Mouse (Mus musculus): ENCODE measurements around the gene Olfr1262. TPM values are rescaled to one million over a fixed set of nuclear protein-coding genes. Genes with fewer than 3 reads are reported as not detected.

Gene Olfr1262
- not detected in 2 replicates for polyA plus RNA-seq (2015; fragmentation: Nextera tagmentation; extraction: Ambion mirVana)

DNA sequence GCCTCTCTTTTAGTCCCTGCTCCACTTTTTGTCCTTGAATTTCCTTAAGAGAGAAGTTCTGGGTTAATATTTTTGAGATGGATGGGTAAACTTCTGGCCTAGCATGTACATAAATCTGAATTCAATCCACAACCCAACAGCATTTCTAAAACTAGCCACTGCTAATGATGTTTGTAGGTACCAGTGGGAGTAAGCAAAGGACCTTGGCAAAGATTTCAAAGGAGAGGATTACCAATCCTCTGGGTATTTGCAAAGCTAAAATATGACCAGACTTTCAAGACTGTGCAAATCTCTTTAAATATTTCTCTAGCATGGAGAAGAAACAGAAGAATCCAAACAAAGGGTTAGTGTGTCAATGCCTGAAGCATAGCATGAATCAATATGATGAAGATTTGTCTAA is at the start of gene Olfr1262:
Gene Olfr1262, plus strand, starts transcription at position 301 of the 400 bp plus-strand sequence.
- Histone ChIP-seq H3K4me2 (ENCODE audit: low read depth, low read length) (no peak within 1 kb of the TSS), H3K9me3 (replicated peaks; ENCODE audit: control insufficient read depth, low read length) (no peaks in the 10 kb centered on the region), H3K36me3 (ENCODE audit: control insufficient read depth, insufficient read depth) (no peaks in the 10 kb centered on the region), H3K4me1 (ENCODE audit: control insufficient read depth, low read depth, low read length) (no peaks in the 10 kb centered on the region), H3K27ac (ENCODE audit: low read length) (no peak within 1 kb of the TSS), H3K9ac (ENCODE audit: low read depth, low read length) (no peak within 1 kb of the TSS), H3K4me3 (ENCODE audit: low read depth, low read length) (no peak within 1 kb of the TSS), H3K27me3 (ENCODE audit: control insufficient read depth, insufficient read depth, low read depth, low read length) (no peaks in the 10 kb centered on the region)
- ATAC-seq (ENCODE audit: low read depth) = no peak

DNA sequence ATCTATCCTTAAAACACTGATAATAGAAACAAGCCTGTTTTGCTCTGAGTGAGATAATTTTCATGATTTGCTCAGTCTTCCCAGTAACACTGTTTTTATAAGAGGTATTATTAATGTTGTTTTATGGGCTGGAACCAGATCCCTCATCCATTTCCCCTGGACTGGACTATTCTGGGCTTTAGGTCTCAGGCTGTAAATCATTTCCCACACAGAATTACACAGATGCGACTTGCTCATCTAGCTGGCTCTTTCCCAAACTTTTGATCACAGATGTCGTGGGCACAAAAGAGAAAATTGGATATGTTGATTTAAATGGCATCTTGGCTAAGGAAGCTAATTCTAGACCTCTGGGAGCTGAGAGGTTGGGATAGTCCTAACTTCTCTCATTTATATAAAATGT is 25.8 kb upstream of the Olfr1262 start, which contains the start of gene Olfr1260:
Gene Olfr1260, plus strand, starts transcription at position 157 of the 400 bp plus-strand sequence.
- H3K36me3 ChIP-seq (ENCODE audit: control insufficient read depth, insufficient read depth) = no peaks in the 10 kb centered on the region
- no peaks in the 10 kb centered on the region for H3K9me3 ChIP-seq (replicated peaks; ENCODE audit: control insufficient read depth, low read length)
- H3K9ac ChIP-seq (ENCODE audit: low read depth, low read length) = no peak within 1 kb of the TSS
- H3K4me3 ChIP-seq (ENCODE audit: low read depth, low read length) = no peak within 1 kb of the TSS
- H3K4me2 ChIP-seq (ENCODE audit: low read depth, low read length) = no peak within 1 kb of the TSS
- 45% methylated on average over 2 of the region's 2 CpGs for WGBS (ENCODE audit: insufficient replicate concordance)
- ATAC-seq (ENCODE audit: low read depth) = no peak
- H3K4me1 ChIP-seq (ENCODE audit: control insufficient read depth, low read depth, low read length) = no peaks in the 10 kb centered on the region
- no peaks in the 10 kb centered on the region for H3K27me3 ChIP-seq (ENCODE audit: control insufficient read depth, insufficient read depth, low read depth, low read length)
- H3K27ac ChIP-seq (ENCODE audit: low read length) = no peak within 1 kb of the TSS

DNA sequence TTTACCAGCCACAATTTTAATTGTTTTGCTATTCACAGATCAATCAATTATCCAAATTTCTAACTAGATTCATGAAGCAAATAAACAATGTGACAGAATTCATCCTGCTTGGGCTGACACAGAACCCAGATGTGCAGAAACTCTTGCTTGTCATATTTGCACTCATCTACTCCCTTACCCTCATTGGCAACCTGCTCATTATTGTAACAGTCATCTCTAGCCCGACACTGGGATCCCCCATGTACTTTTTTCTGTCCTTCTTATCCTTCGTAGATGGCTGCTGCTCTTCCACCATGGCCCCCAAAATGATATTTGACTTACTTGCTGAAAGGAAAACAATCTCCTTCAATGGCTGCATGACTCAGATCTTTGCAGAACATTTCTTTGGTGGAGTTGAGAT is 22.2 kb upstream of the Olfr1262 start:
- Histone ChIP-seq H3K27ac (ENCODE audit: low read length) (no peak overlapping the region), H3K4me2 (ENCODE audit: low read depth, low read length) (no peak overlapping the region), H3K27me3 (ENCODE audit: control insufficient read depth, insufficient read depth, low read depth, low read length) (no peaks in the 10 kb centered on the region), H3K9ac (ENCODE audit: low read depth, low read length) (no peak overlapping the region), H3K36me3 (ENCODE audit: control insufficient read depth, insufficient read depth) (no peaks in the 10 kb centered on the region), H3K4me3 (ENCODE audit: low read depth, low read length) (no peak overlapping the region), H3K9me3 (replicated peaks; ENCODE audit: control insufficient read depth, low read length) (no peaks in the 10 kb centered on the region), H3K4me1 (ENCODE audit: control insufficient read depth, low read depth, low read length) (no peaks in the 10 kb centered on the region)
- 45% methylated on average over 2 of the region's 2 CpGs for WGBS (ENCODE audit: insufficient replicate concordance)
- ATAC-seq (ENCODE audit: low read depth) = no peak

DNA sequence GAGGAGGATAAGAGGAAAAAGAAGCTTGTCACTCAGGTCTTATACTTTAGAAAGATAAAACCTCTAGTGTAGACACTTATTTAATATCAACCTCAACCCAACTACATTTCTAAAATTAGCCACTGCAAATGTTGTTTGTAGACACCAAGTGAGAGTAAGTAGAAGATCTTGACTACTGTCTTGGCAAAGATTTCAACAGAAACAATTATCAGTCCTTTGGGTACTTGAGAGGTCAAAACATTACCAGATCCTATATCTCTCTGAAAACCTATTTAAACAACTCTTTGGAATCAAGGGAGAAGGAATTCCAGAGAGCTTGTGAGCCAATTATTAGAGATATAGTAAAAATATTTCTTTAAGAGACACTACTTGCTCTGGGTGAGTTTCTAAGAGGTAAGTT is 9.0 kb upstream of the Olfr1262 start, which contains the start of gene Olfr1261:
Gene Olfr1261, plus strand, starts transcription at position 301 of the 400 bp plus-strand sequence.
- H3K4me1 ChIP-seq (ENCODE audit: control insufficient read depth, low read depth, low read length) = no peaks in the 10 kb centered on the region
- no peak within 1 kb of the TSS for H3K4me3 ChIP-seq (ENCODE audit: low read depth, low read length)
- no peaks in the 10 kb centered on the region; the same call in 1 of the 2 replicates for H3K9me3 ChIP-seq (replicated peaks; ENCODE audit: control insufficient read depth, low read length)
- no peaks in the 10 kb centered on the region for H3K36me3 ChIP-seq (ENCODE audit: control insufficient read depth, insufficient read depth)
- no peak within 1 kb of the TSS for H3K4me2 ChIP-seq (ENCODE audit: low read depth, low read length)
- no peak for ATAC-seq (ENCODE audit: low read depth)
- no peaks in the 10 kb centered on the region for H3K27me3 ChIP-seq (ENCODE audit: control insufficient read depth, insufficient read depth, low read depth, low read length)
- H3K9ac ChIP-seq (ENCODE audit: low read depth, low read length) = no peak within 1 kb of the TSS
- H3K27ac ChIP-seq (ENCODE audit: low read length) = no peak within 1 kb of the TSS

DNA sequence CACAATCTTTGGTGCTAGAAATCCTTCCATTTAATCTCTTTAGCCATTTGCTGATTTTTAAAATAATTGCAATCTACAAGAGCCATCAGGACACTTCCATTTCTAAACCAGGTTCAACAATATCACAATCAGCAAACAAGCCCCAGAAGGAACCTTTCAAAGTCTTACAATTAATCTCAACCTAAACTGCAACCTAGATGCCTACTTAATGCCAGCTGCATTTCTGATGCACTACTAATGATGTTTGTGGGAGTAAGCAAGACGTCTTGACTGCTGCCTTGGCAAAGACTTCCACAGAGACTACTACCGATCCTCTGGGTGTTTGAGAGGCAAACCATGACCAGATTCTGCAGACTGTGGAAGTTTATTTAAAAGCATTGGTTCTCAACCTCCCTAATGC is 11.9 kb downstream of the Olfr1262 start, which contains the start of gene Olfr1263:
Gene Olfr1263, plus strand, starts transcription at position 301 of the 400 bp plus-strand sequence.
- ATAC-seq (ENCODE audit: low read depth) = no peak
- Histone ChIP-seq H3K9me3 (replicated peaks; ENCODE audit: control insufficient read depth, low read length) (no peaks in the 10 kb centered on the region), H3K27me3 (ENCODE audit: control insufficient read depth, insufficient read depth, low read depth, low read length) (no peaks in the 10 kb centered on the region), H3K9ac (ENCODE audit: low read depth, low read length) (no peak within 1 kb of the TSS), H3K36me3 (ENCODE audit: control insufficient read depth, insufficient read depth) (no peaks in the 10 kb centered on the region), H3K4me2 (ENCODE audit: low read depth, low read length) (no peak within 1 kb of the TSS), H3K27ac (ENCODE audit: low read length) (no peak within 1 kb of the TSS), H3K4me3 (ENCODE audit: low read depth, low read length) (no peak within 1 kb of the TSS), H3K4me1 (ENCODE audit: control insufficient read depth, low read depth, low read length) (no peaks in the 10 kb centered on the region)
- WGBS (ENCODE audit: insufficient replicate concordance) = 58% methylated on average over 2 of the region's 2 CpGs

DNA sequence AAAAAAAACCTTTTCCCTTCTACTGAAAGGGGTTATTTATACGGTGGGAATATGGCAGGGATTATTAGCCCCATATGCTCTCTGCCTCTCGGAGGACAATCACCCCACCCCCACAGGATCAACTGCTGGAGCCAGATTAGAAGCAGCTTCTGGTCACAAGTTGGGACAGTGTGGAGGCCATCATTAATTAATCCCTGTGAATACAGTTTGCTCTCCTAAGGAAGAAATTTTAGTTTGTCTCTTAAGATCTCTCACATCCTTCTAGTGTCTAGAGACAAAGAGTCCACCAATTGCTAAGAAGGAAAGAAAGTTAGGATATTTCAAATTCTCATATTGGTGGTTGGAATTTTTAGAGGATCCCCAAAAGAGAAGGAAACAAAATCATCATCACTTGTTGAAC is 25.5 kb downstream of the Olfr1262 start, which contains the start of gene Olfr1264:
Gene Olfr1264, minus strand, starts transcription at position 101 of the 400 bp plus-strand sequence.
- no peak for ATAC-seq (ENCODE audit: low read depth)
- Histone ChIP-seq H3K4me3 (ENCODE audit: low read depth, low read length) (no peak within 1 kb of the TSS), H3K4me2 (ENCODE audit: low read depth, low read length) (no peak within 1 kb of the TSS), H3K36me3 (ENCODE audit: control insufficient read depth, insufficient read depth) (no peaks in the 10 kb centered on the region), H3K9ac (ENCODE audit: low read depth, low read length) (no peak within 1 kb of the TSS), H3K27ac (ENCODE audit: low read length) (no peak within 1 kb of the TSS), H3K9me3 (replicated peaks; ENCODE audit: control insufficient read depth, low read length) (no peaks in the 10 kb centered on the region), H3K27me3 (ENCODE audit: control insufficient read depth, insufficient read depth, low read depth, low read length) (no peaks in the 10 kb centered on the region), H3K4me1 (ENCODE audit: control insufficient read depth, low read depth, low read length) (no peaks in the 10 kb centered on the region)
- 58% methylated on average over 2 of the region's 2 CpGs for WGBS (ENCODE audit: insufficient replicate concordance)

DNA sequence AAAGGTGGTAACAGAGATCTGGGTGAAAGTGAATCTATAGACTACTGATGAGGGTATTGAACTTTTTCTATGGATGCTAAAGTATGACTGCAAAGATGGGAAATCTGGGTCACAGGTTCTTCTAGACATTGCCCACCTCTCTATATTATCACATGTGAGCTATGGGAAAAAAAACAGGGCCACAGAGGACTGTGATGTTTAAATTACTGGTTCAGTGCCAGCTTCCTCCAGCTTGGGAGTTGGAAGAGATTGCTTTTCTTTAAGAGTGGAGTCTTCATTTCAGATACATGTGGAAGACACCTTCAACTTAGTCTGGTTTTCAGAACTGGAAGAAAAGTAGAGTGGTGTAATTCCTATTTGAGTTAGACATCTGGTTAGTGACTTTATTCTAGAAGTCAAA is 35.1 kb downstream of the Olfr1262 start, which contains the start of gene Olfr1265:
Gene Olfr1265, plus strand, starts transcription at position 301 of the 400 bp plus-strand sequence.
- Histone ChIP-seq H3K4me1 (ENCODE audit: control insufficient read depth, low read depth, low read length) (no peaks in the 10 kb centered on the region), H3K36me3 (ENCODE audit: control insufficient read depth, insufficient read depth) (no peaks in the 10 kb centered on the region), H3K4me2 (ENCODE audit: low read depth, low read length) (no peak within 1 kb of the TSS), H3K9me3 (replicated peaks; ENCODE audit: control insufficient read depth, low read length) (no peaks in the 10 kb centered on the region), H3K4me3 (ENCODE audit: low read depth, low read length) (no peak within 1 kb of the TSS), H3K9ac (ENCODE audit: low read depth, low read length) (no peak within 1 kb of the TSS), H3K27me3 (ENCODE audit: control insufficient read depth, insufficient read depth, low read depth, low read length) (no peaks in the 10 kb centered on the region), H3K27ac (ENCODE audit: low read length) (no peak within 1 kb of the TSS)
- no peak for ATAC-seq (ENCODE audit: low read depth)

Other genes starting within 250 kb of the Olfr1262 start
- not detected in 2 replicates for gene Olfr1253, start 243.1 kb upstream of the Olfr1262 start, polyA plus RNA-seq (2015; fragmentation: Nextera tagmentation; extraction: Ambion mirVana)
- not detected in 2 replicates for gene Olfr1254, start 206.5 kb upstream of the Olfr1262 start, polyA plus RNA-seq (2015; fragmentation: Nextera tagmentation; extraction: Ambion mirVana)
- gene Olfr1255, start 188.1 kb upstream of the Olfr1262 start, polyA plus RNA-seq (2015; fragmentation: Nextera tagmentation; extraction: Ambion mirVana) = not detected in 2 replicates
- not detected in 2 replicates for gene Olfr1256, start 158.6 kb upstream of the Olfr1262 start, polyA plus RNA-seq (2015; fragmentation: Nextera tagmentation; extraction: Ambion mirVana)
- gene Olfr48, start 151.9 kb upstream of the Olfr1262 start, polyA plus RNA-seq (2015; fragmentation: Nextera tagmentation; extraction: Ambion mirVana) = not detected in 2 replicates
- gene Olfr1257, start 121.7 kb upstream of the Olfr1262 start, polyA plus RNA-seq (2015; fragmentation: Nextera tagmentation; extraction: Ambion mirVana) = not detected in 2 replicates
- gene Olfr1258, start 72.8 kb upstream of the Olfr1262 start, polyA plus RNA-seq (2015; fragmentation: Nextera tagmentation; extraction: Ambion mirVana) = not detected in 2 replicates
- gene Olfr1259, start 51.5 kb upstream of the Olfr1262 start, polyA plus RNA-seq (2015; fragmentation: Nextera tagmentation; extraction: Ambion mirVana) = not detected in 2 replicates
- gene Olfr1260, start 25.8 kb upstream of the Olfr1262 start, polyA plus RNA-seq (2015; fragmentation: Nextera tagmentation; extraction: Ambion mirVana) = not detected in 2 replicates
- not detected in 2 replicates for gene Olfr1261, start 8.9 kb upstream of the Olfr1262 start, polyA plus RNA-seq (2015; fragmentation: Nextera tagmentation; extraction: Ambion mirVana)
- gene Olfr1263, start 12.0 kb downstream of the Olfr1262 start, polyA plus RNA-seq (2015; fragmentation: Nextera tagmentation; extraction: Ambion mirVana) = not detected in 2 replicates
- not detected in 2 replicates for gene Olfr1264, start 25.4 kb downstream of the Olfr1262 start, polyA plus RNA-seq (2015; fragmentation: Nextera tagmentation; extraction: Ambion mirVana)
- not detected in 2 replicates for gene Olfr1265, start 35.2 kb downstream of the Olfr1262 start, polyA plus RNA-seq (2015; fragmentation: Nextera tagmentation; extraction: Ambion mirVana)
- gene Olfr140, start 63.4 kb downstream of the Olfr1262 start, polyA plus RNA-seq (2015; fragmentation: Nextera tagmentation; extraction: Ambion mirVana) = not detected in 2 replicates
- gene Olfr1269, start 121.3 kb downstream of the Olfr1262 start, polyA plus RNA-seq (2015; fragmentation: Nextera tagmentation; extraction: Ambion mirVana) = not detected in 2 replicates
- not detected in 2 replicates for gene Olfr32, start 142.2 kb downstream of the Olfr1262 start, polyA plus RNA-seq (2015; fragmentation: Nextera tagmentation; extraction: Ambion mirVana)
- gene Olfr1270, start 152.9 kb downstream of the Olfr1262 start, polyA plus RNA-seq (2015; fragmentation: Nextera tagmentation; extraction: Ambion mirVana) = not detected in 2 replicates
- gene Olfr1506, start 224.3 kb downstream of the Olfr1262 start, polyA plus RNA-seq (2015; fragmentation: Nextera tagmentation; extraction: Ambion mirVana) = 0.05 TPM in 1 of 2 replicates, not detected in the other